Mouse (Mus musculus) liver, embryonic 14.5 days (tissue): ENCODE data around the gene Cebpb. TPM values are rescaled to one million over a fixed set of nuclear protein-coding genes. Genes with fewer than 3 reads are reported as not detected.

Experiments used
- ATAC-seq: fragments of 200-750 bp; cut with Nextera tagmentation; 2 replicates; pipeline ENCODE4 v1.8.0; 2017; ENCODE audit warnings: moderate number of reproducible peaks, mild to moderate bottlenecking, moderate library complexity; ENCODE audit not compliant: insufficient read depth
- DNase-seq, 3 experiments: peaks; one replicate each; pipeline ENCODE4 v3.0.0-alpha.2; 2012 to 2013; ENCODE audit warnings: low read depth in 3 of 3, low spot score in 3 of 3
- H3K27ac ChIP-seq: fragments of 300-500 bp; sonication (generic); 2 replicates; pipeline ENCODE4 v1.5.1; 2014; ENCODE audit warnings: moderate library complexity, mild to moderate bottlenecking, control low read depth, inconsistent platforms
- H3K27me3 ChIP-seq: fragments of 300-500 bp; sonication (generic); 2 replicates; pipeline ENCODE4 v1.6.1; 2014; ENCODE audit warnings: mild to moderate bottlenecking, low read length, moderate library complexity; ENCODE audit not compliant: control insufficient read depth, insufficient read depth
- H3K36me3 ChIP-seq: fragments of 300-500 bp; sonication (generic); replicated peaks from 2 replicates; pipeline ENCODE4 v1.6.1; 2014; ENCODE audit warnings: low read depth; ENCODE audit not compliant: control insufficient read depth, insufficient read depth
- H3K4me1 ChIP-seq, 2 experiments: fragments of 200-500 bp in 1 of 2; fragments of 300-500 bp in 1 of 2; sonication (generic) in 1 of 2; replicated peaks; 2 replicates each; pipeline ENCODE4 v1.6.1; 2012 to 2014; ENCODE audit warnings: antibody characterized with exemption in 1 of 2, inconsistent platforms in 1 of 2, low read length in 1 of 2; ENCODE audit not compliant: control insufficient read depth in 2 of 2, insufficient read depth in 2 of 2
- H3K4me2 ChIP-seq: fragments of 300-500 bp; sonication (generic); 2 replicates; pipeline ENCODE4 v1.6.1; 2014; ENCODE audit warnings: low read depth, mild to moderate bottlenecking, control low read depth, moderate library complexity
- H3K4me3 ChIP-seq, 2 experiments: fragments of 200-500 bp in 1 of 2; fragments of 300-500 bp in 1 of 2; sonication (generic) in 1 of 2; 2 replicates each; pipeline ENCODE4 v1.5.1; 2012 to 2014; ENCODE audit warnings: low read depth in 2 of 2, low read length in 2 of 2, mild to moderate bottlenecking in 2 of 2, control low read depth in 1 of 2, inconsistent platforms in 1 of 2, moderate library complexity in 1 of 2; ENCODE audit not compliant: insufficient read depth in 1 of 2
- H3K9ac ChIP-seq: fragments of 300-500 bp; sonication (generic); replicated peaks from 2 replicates; pipeline ENCODE4 v1.6.1; 2014; ENCODE audit warnings: mild to moderate bottlenecking, control low read depth, moderate library complexity
- H3K9me3 ChIP-seq: fragments of 300-500 bp; sonication (generic); 2 replicates; pipeline ENCODE4 v1.6.1; 2016; ENCODE audit warnings: low read length, mixed read lengths; ENCODE audit not compliant: control insufficient read depth
- CTCF ChIP-seq: IDR thresholded peaks from 2 replicates; pipeline ENCODE4 v1.5.1; 2016; ENCODE audit warnings: antibody characterized with exemption, low read depth, control low read depth
- EP300 ChIP-seq: IDR thresholded peaks from 2 replicates; pipeline ENCODE4 v1.6.1; 2016; ENCODE audit warnings: antibody characterized with exemption, low read depth
- WGBS: fragments of 180-500 bp; shearing (Covaris S2); extraction: QIAGEN DNeasy Blood & Tissue Kit; methylation state at CpG from one replicate; pipeline ENCODE4 v1.1.7; 2014; ENCODE audit not compliant: insufficient replicate concordance; 5-methylcytosine and 5-hydroxymethylcytosine counted together
- polyA plus RNA-seq, 2 experiments: library from polyadenylated mRNA; depleted of rRNA in 1 of 2; stranded (reverse) in 1 of 2; unstranded in 1 of 2; fragments of >200 nt; fragmentation: Nextera tagmentation in 1 of 2; extraction: Ambion mirVana in 1 of 2; gene quantifications; 2 replicates each; pipeline versions ENCODE4 v1.2.1 to v1.2.3; 2012 to 2014

Cebpb gene
- polyA plus RNA-seq, 2 experiments = 12.8 to 17.2 TPM

- Histone ChIP-seq H3K36me3 (no peaks in the 10 kb centered on the region), H3K27ac (no peak overlapping the region), H3K9ac (no peak overlapping the region), H3K4me3 (no peak overlapping the region), H3K4me1 (0 out of 4 replicates have a peak, but pooled peaks cover 0 to 2% of the 10 kb centered on the region in 2 experiments), H3K27me3 (peaks cover 12% of the 10 kb centered on the region), H3K4me2 (no peak overlapping the region), H3K9me3 (no peaks in the 10 kb centered on the region)
- WGBS = 6% methylated on average over 8 of the region's 8 CpGs
- DNase-seq (peak; percentile 76 to 82 (median 78)), ATAC-seq (no peak)
- TF ChIP-seq EP300 (no peak), CTCF (peak; percentile 100)
Measured at GRCm38 (mm10) chr2:167685137-167685536, 3.6 kb upstream of the Cebpb start.

DNA sequence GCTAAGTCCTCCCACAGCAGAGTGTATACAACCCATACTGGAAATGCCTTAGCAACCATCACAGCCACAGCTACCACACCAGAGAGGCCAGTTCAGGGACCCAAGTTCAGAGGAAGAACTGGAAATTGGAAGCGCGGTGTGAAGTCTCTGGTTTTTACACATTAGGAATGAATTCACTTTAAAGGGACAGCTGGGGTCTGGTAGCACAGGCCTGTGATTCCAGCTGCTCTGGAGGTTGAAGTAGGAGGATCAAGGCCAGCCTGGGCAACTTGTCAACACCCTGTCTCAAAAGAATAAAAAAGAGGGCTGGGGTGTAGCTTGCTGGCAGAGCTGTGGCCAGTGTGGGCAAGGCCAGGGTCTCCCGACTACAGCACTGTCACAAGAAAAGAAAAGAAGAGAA lies 2.9 kb upstream of the Cebpb start:
- DNase-seq = no peak
- Histone ChIP-seq H3K36me3 (no peaks in the 10 kb centered on the region), H3K9me3 (no peaks in the 10 kb centered on the region), H3K27me3 (peaks cover 19% of the 10 kb centered on the region), H3K27ac (no peak overlapping the region), H3K4me3 (no peak overlapping the region), H3K9ac (no peak overlapping the region), H3K4me2 (no peak overlapping the region), H3K4me1 (0 out of 4 replicates have a peak, but pooled peaks cover 0 to 2% of the 10 kb centered on the region in 2 experiments)
- no peak for TF ChIP-seq EP300
- no peak for TF ChIP-seq CTCF
- WGBS = 63% methylated on average over 3 of the region's 3 CpGs
- ATAC-seq = no peak

GRCm38 (mm10) chr2:167686382-167687249 lies 2.1 kb upstream of the Cebpb start:
- ATAC-seq = no peak
- no peak overlapping the region for H3K9ac ChIP-seq

DNA sequence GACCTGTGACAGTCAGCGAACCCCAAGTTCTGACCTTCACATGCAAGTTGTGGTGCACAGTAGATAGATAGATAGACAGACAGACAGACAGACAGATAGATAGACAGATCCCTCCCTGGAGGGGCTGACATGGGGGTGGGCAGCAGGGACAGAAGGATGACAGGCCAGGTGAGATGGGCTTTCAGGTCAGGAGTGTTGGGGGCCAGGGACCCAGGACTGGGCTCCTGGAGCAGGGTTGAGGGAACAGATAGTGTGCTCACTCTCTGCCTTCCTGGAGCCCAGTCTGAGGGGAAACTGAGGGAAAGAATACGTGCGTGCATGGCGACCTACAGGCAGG lies 1.5 kb upstream of the Cebpb start:
- Histone ChIP-seq H3K4me3 (no peak overlapping the region), H3K4me2 (no peak overlapping the region), H3K9me3 (no peaks in the 10 kb centered on the region), H3K9ac (no peak overlapping the region), H3K27me3 (peaks cover 19% of the 10 kb centered on the region), H3K27ac (no peak overlapping the region), H3K4me1 (0 out of 4 replicates have a peak, but pooled peaks cover 0 to 2% of the 10 kb centered on the region in 2 experiments), H3K36me3 (no peaks in the 10 kb centered on the region)
- TF ChIP-seq CTCF (no peak), EP300 (no peak)
- ATAC-seq (no peak), DNase-seq (no peak)
- 73% methylated on average over 4 of the region's 4 CpGs for WGBS

More at GRCm38 (mm10) chr2:167686382-167687249, 2.1 kb upstream of the Cebpb start:
- Histone ChIP-seq H3K4me1 (0 out of 4 replicates have a peak, but pooled peaks cover 0 to 2% of the 10 kb centered on the region in 2 experiments), H3K27ac (no peak overlapping the region), H3K27me3 (peaks cover 19% of the 10 kb centered on the region), H3K4me2 (no peak overlapping the region), H3K36me3 (no peaks in the 10 kb centered on the region), H3K4me3 (no peak overlapping the region), H3K9me3 (no peaks in the 10 kb centered on the region)
- 57% methylated on average over 16 of the region's 16 CpGs for WGBS
- no peak for DNase-seq
- no peak for TF ChIP-seq CTCF
- no peak for TF ChIP-seq EP300

DNA sequence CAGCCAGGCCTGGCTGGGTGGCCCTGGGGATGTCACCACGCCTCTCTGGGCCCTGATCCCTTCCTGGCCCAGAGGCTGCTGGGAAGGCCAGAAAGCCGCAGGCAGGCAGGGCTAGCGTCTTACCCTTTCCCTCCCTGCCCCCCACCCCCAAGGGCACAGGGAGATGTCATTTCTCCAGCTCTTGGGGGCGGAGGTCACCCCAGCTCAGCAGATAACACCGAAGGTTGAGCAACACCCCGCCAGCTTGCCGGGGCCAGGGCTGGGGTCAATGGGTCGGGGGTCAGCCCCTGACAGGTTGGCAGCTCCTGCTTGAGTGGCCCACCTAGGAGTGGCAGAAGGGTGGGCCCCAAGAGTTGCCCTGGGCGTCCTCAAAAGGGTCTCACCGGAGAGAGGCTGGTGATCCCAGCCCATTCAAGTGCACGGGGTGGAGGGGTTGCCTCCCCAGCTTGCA lies 1.0 kb upstream of the Cebpb start:
- no peaks in the 10 kb centered on the region for H3K9me3 ChIP-seq
- TF ChIP-seq CTCF (no peak), EP300 (no peak)
- peaks cover 19% of the 10 kb centered on the region for H3K27me3 ChIP-seq
- peak; percentile 7; the same call in 1 of the 2 replicates for ATAC-seq
- WGBS = 41% methylated on average over 11 of the region's 11 CpGs
- H3K4me1 ChIP-seq = 0 out of 4 replicates have a peak, but pooled peaks cover 0 to 2% of the 10 kb centered on the region in 2 experiments
- no peak overlapping the region for H3K9ac ChIP-seq
- DNase-seq = peak in 1 of 3 experiments; percentile 36
- no peaks in the 10 kb centered on the region for H3K36me3 ChIP-seq
- no peak overlapping the region for H3K27ac ChIP-seq
- H3K4me2 ChIP-seq = peak overlapping the region; percentile 68
- H3K4me3 ChIP-seq = no peak overlapping the region
